Mouse (Mus musculus) liver, embryonic 12.5 days (tissue): Measurements from ENCODE around the gene Pml. TPM values are rescaled to one million over a fixed set of nuclear protein-coding genes. Genes with fewer than 3 reads are reported as not detected.

Experiments
- ATAC-seq: fragments of 200-750 bp; cut with Nextera tagmentation; 2 replicates; pipeline ENCODE4 v1.8.0; 2017; ENCODE audit warnings: moderate number of reproducible peaks, mild to moderate bottlenecking, moderate library complexity
- H3K27ac ChIP-seq: fragments of 300-500 bp; sonication (generic); 2 replicates; pipeline ENCODE4 v1.5.1; 2016; ENCODE audit warnings: mild to moderate bottlenecking
- H3K27me3 ChIP-seq: fragments of 300-500 bp; sonication (generic); replicated peaks from 2 replicates; pipeline ENCODE4 v1.6.1; 2016; ENCODE audit warnings: mild to moderate bottlenecking, moderate library complexity
- H3K36me3 ChIP-seq: fragments of 300-500 bp; sonication (generic); 2 replicates; pipeline ENCODE4 v1.6.1; 2016; ENCODE audit warnings: mild to moderate bottlenecking, moderate library complexity
- H3K4me1 ChIP-seq: fragments of 300-500 bp; sonication (generic); 2 replicates; pipeline ENCODE4 v1.6.1; 2016
- H3K4me2 ChIP-seq: fragments of 300-500 bp; sonication (generic); 2 replicates; pipeline ENCODE4 v1.6.1; 2016; ENCODE audit warnings: mild to moderate bottlenecking, moderate library complexity
- H3K4me3 ChIP-seq: fragments of 300-500 bp; sonication (generic); 2 replicates; pipeline ENCODE4 v1.5.1; 2016; ENCODE audit warnings: mild to moderate bottlenecking, moderate library complexity
- H3K9ac ChIP-seq: fragments of 300-500 bp; sonication (generic); 2 replicates; pipeline ENCODE4 v1.6.1; 2016; ENCODE audit warnings: mild to moderate bottlenecking, moderate library complexity
- H3K9me3 ChIP-seq: fragments of 300-500 bp; sonication (generic); replicated peaks from 2 replicates; pipeline ENCODE4 v1.6.1; 2016; ENCODE audit warnings: mild to moderate bottlenecking, moderate library complexity
- WGBS: fragments of 180-500 bp; shearing (Covaris S2); methylation state at CpG from one replicate; pipeline ENCODE4 v1.1.7; 2016; ENCODE audit not compliant: insufficient replicate concordance; 5-methylcytosine and 5-hydroxymethylcytosine counted together
- polyA plus RNA-seq: library from polyadenylated mRNA; unstranded; fragments of >200 nt; fragmentation: Nextera tagmentation; extraction: Ambion mirVana; gene quantifications from 2 replicates; pipeline ENCODE4 v1.2.1, GENCODE M21; 2016

The Pml gene
- polyA plus RNA-seq, 1 experiment from 2014 or later, result 24.4 TPM

- no peaks in the 10 kb centered on the region for H3K36me3 ChIP-seq
- ATAC-seq, result no peak
- H3K4me3 ChIP-seq, result peak overlapping the region; percentile 14; the same call in 1 of the 2 replicates
- 4% methylated on average over 46 of the region's 46 CpGs for WGBS
- H3K4me2 ChIP-seq, result peak overlapping the region; percentile 30
- peaks cover 92% of the 10 kb centered on the region for H3K27me3 ChIP-seq
- no peak overlapping the region for H3K27ac ChIP-seq
- peaks cover 10% of the 10 kb centered on the region for H3K4me1 ChIP-seq
- no peak overlapping the region for H3K9ac ChIP-seq
- H3K9me3 ChIP-seq, result no peaks in the 10 kb centered on the region
Measured at GRCm38 (mm10) chr9:58196610-58197567, 52.7 kb downstream of the Pml start.

- Histone ChIP-seq H3K4me3 (peak overlapping the region; percentile 14; the same call in 1 of the 2 replicates), H3K9me3 (no peaks in the 10 kb centered on the region), H3K27me3 (peaks cover 84% of the 10 kb centered on the region), H3K4me1 (peaks cover 10% of the 10 kb centered on the region), H3K36me3 (no peaks in the 10 kb centered on the region), H3K4me2 (peak overlapping the region; percentile 30), H3K9ac (no peak overlapping the region), H3K27ac (no peak overlapping the region)
- ATAC-seq, result no peak
- WGBS, result 3% methylated on average over 14 of the region's 14 CpGs
Measured at GRCm38 (mm10) chr9:58196141-58196540, 53.4 kb downstream of the Pml start.

GRCm38 (mm10) chr9:58195671-58196070 lies 53.9 kb downstream of the Pml start:
- ATAC-seq, result no peak
- H3K36me3 ChIP-seq, result no peaks in the 10 kb centered on the region
- WGBS, result 15% methylated on average over 1 of the region's 1 CpGs
- peaks cover 84% of the 10 kb centered on the region for H3K27me3 ChIP-seq
- H3K27ac ChIP-seq, result no peak overlapping the region
- no peak overlapping the region for H3K9ac ChIP-seq
- H3K9me3 ChIP-seq, result no peaks in the 10 kb centered on the region
- H3K4me1 ChIP-seq, result peaks cover 10% of the 10 kb centered on the region
- H3K4me2 ChIP-seq, result no peak overlapping the region
- no peak overlapping the region for H3K4me3 ChIP-seq

- Histone ChIP-seq H3K27ac (no peak overlapping the region), H3K4me3 (no peak overlapping the region), H3K27me3 (peaks cover 79% of the 10 kb centered on the region), H3K36me3 (no peaks in the 10 kb centered on the region), H3K4me2 (no peak overlapping the region), H3K9me3 (no peaks in the 10 kb centered on the region), H3K9ac (no peak overlapping the region), H3K4me1 (peaks cover 10% of the 10 kb centered on the region)
- 50% methylated on average over 9 of the region's 9 CpGs for WGBS
- ATAC-seq, result no peak
Measured at GRCm38 (mm10) chr9:58194222-58194621, 55.4 kb downstream of the Pml start.

GRCm38 (mm10) chr9:58184456-58184855 lies 65.1 kb downstream of the Pml start:
- WGBS, result 72% methylated on average over 6 of the region's 6 CpGs
- H3K36me3 ChIP-seq, result no peaks in the 10 kb centered on the region
- H3K4me1 ChIP-seq, result no peaks in the 10 kb centered on the region
- H3K4me2 ChIP-seq, result no peak overlapping the region
- H3K4me3 ChIP-seq, result no peak overlapping the region
- H3K9me3 ChIP-seq, result no peaks in the 10 kb centered on the region
- no peak overlapping the region for H3K27ac ChIP-seq
- H3K27me3 ChIP-seq, result 0 out of 2 replicates have a peak, but pooled peaks cover 7% of the 10 kb centered on the region
- ATAC-seq, result no peak
- no peak overlapping the region for H3K9ac ChIP-seq

- no peaks in the 10 kb centered on the region for H3K4me1 ChIP-seq
- no peak for ATAC-seq
- WGBS, result 74% methylated on average over 2 of the region's 2 CpGs
Measured at GRCm38 (mm10) chr9:58179390-58179789, 70.2 kb downstream of the Pml start.

GRCm38 (mm10) chr9:58177165-58177564 lies 72.4 kb downstream of the Pml start:
- Histone ChIP-seq H3K27me3 (no peaks in the 10 kb centered on the region), H3K36me3 (no peaks in the 10 kb centered on the region), H3K9me3 (no peaks in the 10 kb centered on the region), H3K4me3 (no peak overlapping the region), H3K4me1 (no peaks in the 10 kb centered on the region), H3K27ac (no peak overlapping the region), H3K4me2 (no peak overlapping the region), H3K9ac (no peak overlapping the region)
- no peak for ATAC-seq
- 57% methylated on average over 4 of the region's 4 CpGs for WGBS

More at GRCm38 (mm10) chr9:58179390-58179789, 70.2 kb downstream of the Pml start:
- Histone ChIP-seq H3K4me2 (no peak overlapping the region), H3K9ac (no peak overlapping the region), H3K27ac (no peak overlapping the region), H3K27me3 (no peaks in the 10 kb centered on the region), H3K4me3 (no peak overlapping the region), H3K9me3 (no peaks in the 10 kb centered on the region), H3K36me3 (no peaks in the 10 kb centered on the region)

- no peak overlapping the region for H3K27ac ChIP-seq
- H3K4me3 ChIP-seq, result no peak overlapping the region
- H3K9ac ChIP-seq, result no peak overlapping the region
- no peak for ATAC-seq
- H3K27me3 ChIP-seq, result no peaks in the 10 kb centered on the region
- H3K4me2 ChIP-seq, result no peak overlapping the region
- 41% methylated on average over 5 of the region's 5 CpGs for WGBS
- no peaks in the 10 kb centered on the region for H3K36me3 ChIP-seq
- H3K9me3 ChIP-seq, result no peaks in the 10 kb centered on the region
- H3K4me1 ChIP-seq, result no peaks in the 10 kb centered on the region
Measured at GRCm38 (mm10) chr9:58175745-58176487, 73.7 kb downstream of the Pml start.

- no peak for ATAC-seq
- Histone ChIP-seq H3K27ac (no peak overlapping the region), H3K36me3 (no peaks in the 10 kb centered on the region)
Measured at GRCm38 (mm10) chr9:58174818-58175251, 74.8 kb downstream of the Pml start.

GRCm38 (mm10) chr9:58172863-58173262 lies 76.7 kb downstream of the Pml start:
- Histone ChIP-seq H3K9me3 (no peaks in the 10 kb centered on the region), H3K27ac (no peak overlapping the region), H3K9ac (no peak overlapping the region), H3K4me3 (no peak overlapping the region), H3K36me3 (no peaks in the 10 kb centered on the region), H3K4me1 (no peaks in the 10 kb centered on the region), H3K4me2 (no peak overlapping the region), H3K27me3 (peaks cover 7% of the 10 kb centered on the region; the same call in 1 of the 2 replicates)
- no peak for ATAC-seq
- 45% methylated on average over 2 of the region's 2 CpGs for WGBS

More at GRCm38 (mm10) chr9:58174818-58175251, 74.8 kb downstream of the Pml start:
- Histone ChIP-seq H3K4me3 (no peak overlapping the region), H3K27me3 (no peaks in the 10 kb centered on the region), H3K9me3 (no peaks in the 10 kb centered on the region), H3K4me1 (no peaks in the 10 kb centered on the region), H3K9ac (no peak overlapping the region), H3K4me2 (no peak overlapping the region)
- 29% methylated on average over 5 of the region's 5 CpGs for WGBS

GRCm38 (mm10) chr9:58169426-58169825 lies 80.2 kb downstream of the Pml start:
- ATAC-seq, result no peak
- Histone ChIP-seq H3K9me3 (no peaks in the 10 kb centered on the region), H3K27me3 (peaks cover 7% of the 10 kb centered on the region; the same call in 1 of the 2 replicates), H3K4me1 (no peaks in the 10 kb centered on the region), H3K36me3 (no peaks in the 10 kb centered on the region), H3K27ac (no peak overlapping the region), H3K4me2 (no peak overlapping the region), H3K4me3 (no peak overlapping the region), H3K9ac (no peak overlapping the region)
- 58% methylated on average over 6 of the region's 6 CpGs for WGBS

- H3K9ac ChIP-seq, result no peak overlapping the region
- no peak overlapping the region for H3K4me3 ChIP-seq
- no peak overlapping the region for H3K27ac ChIP-seq
- no peaks in the 10 kb centered on the region for H3K4me1 ChIP-seq
- no peaks in the 10 kb centered on the region for H3K9me3 ChIP-seq
- no peak for ATAC-seq
- H3K27me3 ChIP-seq, result peaks cover 7% of the 10 kb centered on the region; the same call in 1 of the 2 replicates
- 59% methylated on average over 3 of the region's 3 CpGs for WGBS
- H3K36me3 ChIP-seq, result no peaks in the 10 kb centered on the region
- H3K4me2 ChIP-seq, result no peak overlapping the region
Measured at GRCm38 (mm10) chr9:58168880-58169279, 80.7 kb downstream of the Pml start.
